Mouse (Mus musculus): ENCODE data around the gene Plch2.

DNA sequence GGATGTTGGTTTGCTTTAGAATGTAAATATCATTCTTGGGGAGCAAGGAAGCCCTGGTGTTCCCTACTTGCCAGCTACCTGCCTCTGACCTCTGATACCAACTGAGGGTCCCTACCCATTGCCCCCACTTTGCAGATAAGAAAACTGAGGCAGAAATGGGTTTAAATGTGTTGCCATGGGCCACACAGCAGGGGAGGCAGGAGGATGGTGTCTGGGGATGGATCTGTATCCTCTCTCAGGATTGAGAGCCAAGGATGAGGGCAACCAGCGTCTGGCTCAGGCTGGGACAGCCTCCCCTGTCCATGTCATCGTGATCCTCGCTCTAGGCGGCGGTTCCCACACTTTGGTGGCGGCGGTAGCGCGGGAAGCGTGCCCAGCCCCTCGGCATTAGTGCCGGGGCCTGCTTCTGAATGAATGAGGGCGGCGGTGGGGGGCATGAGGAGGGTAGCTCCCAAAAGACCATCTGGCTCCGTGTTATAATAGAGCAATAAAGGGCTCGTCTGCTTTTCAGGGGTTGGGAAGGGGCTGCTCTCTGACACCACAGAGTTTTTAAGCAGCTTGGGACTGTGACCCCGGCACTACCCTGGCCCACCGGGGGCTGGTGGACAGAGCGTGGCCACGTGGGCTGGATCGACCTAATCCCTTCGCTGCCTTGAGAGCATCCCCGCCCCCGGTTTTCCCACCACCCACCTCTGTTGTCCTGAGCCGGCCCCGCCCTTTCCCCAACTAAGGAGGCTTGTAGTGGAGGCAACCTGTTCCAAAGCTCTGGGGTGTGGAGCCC is 103.9 kb downstream of the Plch2 start:
- TF ChIP-seq POLR2A (IDR thresholded peaks at IDR 0.05; ENCODE audit: borderline replicate concordance, extremely low read depth, insufficient read depth, insufficient read length, poor library complexity, severe bottlenecking) (no peak), CTCF (IDR thresholded peaks at IDR 0.05; ENCODE audit: borderline replicate concordance, extremely low read depth, insufficient read depth, insufficient read length) (no peak)

Measured in brain, embryonic 14.5 days (tissue).